Mouse (Mus musculus) embryonic facial prominence, embryonic 14.5 days (tissue): ENCODE measurements around the gene Pde8b. TPM values are rescaled to one million over a fixed set of nuclear protein-coding genes. Genes with fewer than 3 reads are reported as not detected.

Experiments
- ATAC-seq: fragments of 200-750 bp; cut with Nextera tagmentation; 2 replicates; pipeline ENCODE4 v1.8.0; 2017; ENCODE audit warnings: low read depth, moderate number of reproducible peaks, moderate TSS enrichment
- DNase-seq: peaks from one replicate; pipeline ENCODE4 v3.0.0-alpha.2; 2015; ENCODE audit warnings: low spot score
- H3K27ac ChIP-seq: fragments of 300-500 bp; sonication (generic); replicated peaks from 2 replicates; pipeline ENCODE4 v1.5.1; 2014; ENCODE audit warnings: low read depth, mild to moderate bottlenecking, low read length, moderate library complexity
- H3K27me3 ChIP-seq: fragments of 300-500 bp; sonication (generic); replicated peaks from 2 replicates; pipeline ENCODE4 v1.6.1; 2014; ENCODE audit warnings: low read length; ENCODE audit not compliant: control insufficient read depth, insufficient read depth
- H3K36me3 ChIP-seq: fragments of 300-500 bp; sonication (generic); 2 replicates; pipeline ENCODE4 v1.6.1; 2014; ENCODE audit warnings: low read length, mixed read lengths; ENCODE audit not compliant: control insufficient read depth, insufficient read depth
- H3K4me1 ChIP-seq: fragments of 300-500 bp; sonication (generic); 2 replicates; pipeline ENCODE4 v1.6.1; 2014; ENCODE audit warnings: antibody characterized with exemption, low read length; ENCODE audit not compliant: control insufficient read depth, insufficient read depth
- H3K4me2 ChIP-seq: fragments of 300-500 bp; sonication (generic); 2 replicates; pipeline ENCODE4 v1.6.1; 2014; ENCODE audit warnings: low read depth, mild to moderate bottlenecking, low read length, moderate library complexity, mixed read lengths
- H3K4me3 ChIP-seq: fragments of 300-500 bp; sonication (generic); 2 replicates; pipeline ENCODE4 v1.5.1; 2014; ENCODE audit warnings: low read depth, mild to moderate bottlenecking, low read length
- H3K9ac ChIP-seq: fragments of 300-500 bp; sonication (generic); 2 replicates; pipeline ENCODE4 v1.6.1; 2014; ENCODE audit warnings: low read depth, mild to moderate bottlenecking, low read length, moderate library complexity, mixed read lengths
- H3K9me3 ChIP-seq: fragments of 300-500 bp; sonication (generic); 2 replicates; pipeline ENCODE4 v1.6.1; 2016; ENCODE audit warnings: low read length; ENCODE audit not compliant: control insufficient read depth
- WGBS: fragments of 180-500 bp; shearing (Covaris S2); extraction: QIAGEN DNeasy Blood & Tissue Kit; methylation state at CpG from one replicate; pipeline ENCODE4 v1.1.7; 2014; 5-methylcytosine and 5-hydroxymethylcytosine counted together
- polyA plus RNA-seq: library from polyadenylated mRNA; unstranded; fragments of >200 nt; fragmentation: Nextera tagmentation; extraction: Ambion mirVana; gene quantifications from 2 replicates; pipeline ENCODE4 v1.2.1, GENCODE M21; 2014

Pde8b gene
- polyA plus RNA-seq, 1 experiment from 2014 or later = 4.7 TPM

GRCm38 (mm10) chr13:95007281-95007680 lies 242.9 kb downstream of the Pde8b start:
- DNase-seq (no peak), ATAC-seq (no peak)
- 72% methylated on average over 8 of the region's 8 CpGs for WGBS
- H3K4me2 ChIP-seq = no peak overlapping the region
- H3K4me1 ChIP-seq = no peaks in the 10 kb centered on the region
- no peak overlapping the region for H3K27ac ChIP-seq
- no peak overlapping the region for H3K9ac ChIP-seq
- H3K4me3 ChIP-seq = no peak overlapping the region
- H3K36me3 ChIP-seq = peaks cover 5% of the 10 kb centered on the region
- no peaks in the 10 kb centered on the region for H3K9me3 ChIP-seq
- H3K27me3 ChIP-seq = no peaks in the 10 kb centered on the region

DNA sequence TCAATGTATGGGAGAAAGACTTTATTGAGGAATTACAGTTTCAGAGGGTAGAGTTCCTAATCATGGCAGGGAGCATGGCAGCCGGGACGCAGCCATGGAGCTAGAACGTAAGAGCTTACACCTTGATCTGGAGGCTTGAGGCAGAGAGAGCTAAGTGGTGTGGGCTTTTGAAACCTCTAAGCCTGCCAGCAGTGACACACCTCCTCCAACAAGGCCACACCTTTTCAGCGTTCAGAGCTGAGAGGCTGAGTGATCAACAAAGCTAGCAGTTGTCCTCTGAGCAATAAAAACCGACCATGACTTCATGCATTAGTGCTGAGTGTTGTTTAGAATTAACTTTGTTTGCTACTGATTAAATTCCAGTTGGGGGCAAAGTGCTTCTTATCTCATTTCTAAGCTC lies 259.6 kb downstream of the Pde8b start:
- H3K27ac ChIP-seq = no peak overlapping the region
- H3K36me3 ChIP-seq = 0 out of 2 replicates have a peak, but pooled peaks cover 14% of the 10 kb centered on the region
- no peaks in the 10 kb centered on the region for H3K27me3 ChIP-seq
- no peak overlapping the region for H3K4me3 ChIP-seq
- H3K9me3 ChIP-seq = no peaks in the 10 kb centered on the region
- no peak for ATAC-seq
- no peaks in the 10 kb centered on the region for H3K4me1 ChIP-seq
- 70% methylated on average over 5 of the region's 5 CpGs for WGBS
- no peak overlapping the region for H3K9ac ChIP-seq
- DNase-seq = no peak
- H3K4me2 ChIP-seq = no peak overlapping the region

DNA sequence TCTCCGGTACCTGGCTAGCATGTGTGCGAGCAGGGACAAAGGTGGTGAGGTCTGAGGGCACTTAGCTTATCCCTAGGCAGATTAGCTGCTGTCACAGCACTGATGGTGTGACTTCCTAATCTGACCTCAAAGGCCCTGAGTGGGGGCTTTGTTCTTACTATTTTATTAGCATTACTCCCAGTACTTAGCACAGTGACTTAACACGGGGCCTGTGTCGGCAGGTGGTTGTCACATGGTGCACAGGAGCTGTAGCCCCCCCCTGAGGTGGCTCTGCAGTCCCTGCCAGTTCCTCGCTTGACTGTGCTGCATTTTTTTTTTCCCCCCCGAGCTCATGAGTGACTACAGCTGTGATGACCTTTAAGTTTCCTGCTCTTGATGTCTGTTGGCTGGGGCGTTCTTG lies 271.1 kb downstream of the Pde8b start:
- Histone ChIP-seq H3K27me3 (no peaks in the 10 kb centered on the region), H3K9ac (no peak overlapping the region), H3K9me3 (no peaks in the 10 kb centered on the region), H3K4me1 (peaks cover 8% of the 10 kb centered on the region; the same call in 1 of the 2 replicates), H3K4me3 (no peak overlapping the region), H3K4me2 (no peak overlapping the region), H3K36me3 (peaks cover 13% of the 10 kb centered on the region), H3K27ac (no peak overlapping the region)
- DNase-seq (no peak), ATAC-seq (no peak)
- WGBS = 53% methylated on average over 7 of the region's 7 CpGs

GRCm38 (mm10) chr13:94976219-94977186 lies 273.6 kb downstream of the Pde8b start, which contains the start of gene Wdr41:
TSS of gene Wdr41 (plus strand) at chr13:94976344.
- 4% methylated on average over 32 of the region's 68 CpGs for WGBS
- Histone ChIP-seq H3K9me3 (no peaks in the 10 kb centered on the region), H3K9ac (peak within 1 kb of the TSS; percentile 97), H3K4me1 (peaks cover 8% of the 10 kb centered on the region; the same call in 1 of the 2 replicates), H3K36me3 (peaks cover 7% of the 10 kb centered on the region), H3K4me2 (peak within 1 kb of the TSS; percentile 55), H3K4me3 (peak within 1 kb of the TSS; percentile 67), H3K27me3 (no peaks in the 10 kb centered on the region), H3K27ac (peak within 1 kb of the TSS; percentile 97)
- peak; percentile 96 for DNase-seq
- ATAC-seq = peak; percentile 97

GRCm38 (mm10) chr13:94975828-94976218 lies 274.3 kb downstream of the Pde8b start:
- H3K4me1 ChIP-seq = peaks cover 8% of the 10 kb centered on the region; the same call in 1 of the 2 replicates
- H3K9me3 ChIP-seq = no peaks in the 10 kb centered on the region
- peaks cover under 1% of the 10 kb centered on the region; the same call in 1 of the 2 replicates for H3K36me3 ChIP-seq
- H3K4me2 ChIP-seq = peak overlapping the region; percentile 55
- H3K9ac ChIP-seq = peak overlapping the region; percentile 97
- peak overlapping the region; percentile 97 for H3K27ac ChIP-seq
- peak; percentile 27 for ATAC-seq
- peak overlapping the region; percentile 67 for H3K4me3 ChIP-seq
- no peaks in the 10 kb centered on the region for H3K27me3 ChIP-seq
- no peak for DNase-seq
- 20% methylated on average over 9 of the region's 9 CpGs for WGBS

Other genes with a start within 250 kb of the Pde8b start
- gene Zbed3, start 73.3 kb upstream of the Pde8b start, polyA plus RNA-seq = 48.4 and 63.6 TPM in 2 replicates
- gene Aggf1, start 125.0 kb upstream of the Pde8b start, polyA plus RNA-seq = 30.2 and 33.4 TPM in 2 replicates
- 0.16 and 0.64 TPM in 2 replicates for gene Crhbp, start 194.6 kb upstream of the Pde8b start, polyA plus RNA-seq
- gene S100z, start 228.4 kb upstream of the Pde8b start, polyA plus RNA-seq = 1.5 and 2.9 TPM in 2 replicates